Mouse (Mus musculus) midbrain, embryonic 11.5 days (tissue): Measurements from ENCODE around the gene Dph5. TPM values are rescaled to one million over a fixed set of nuclear protein-coding genes. Genes with fewer than 3 reads are reported as not detected.
A peak's percentile ranks its signal among the peaks of the same experiment; 100 is the strongest.
"Not testable (repeated sequence)": the region's sequence is repeated elsewhere in the genome, so short reads cannot be mapped to it uniquely, and the experiment has no call there.

Source experiments
- ATAC-seq: fragments of 200-750 bp; cut with Nextera tagmentation; 2 replicates; pipeline ENCODE4 v1.8.0; 2017; ENCODE audit warnings: moderate TSS enrichment, moderate library complexity; ENCODE audit not compliant: low FRiP score
- DNase-seq: peaks from one replicate; pipeline ENCODE4 v3.0.0; 2015; ENCODE audit warnings: low spot score; ENCODE audit errors: missing footprints
- H3K27ac ChIP-seq: fragments of 300-500 bp; sonication (generic); 2 replicates; pipeline ENCODE4 v1.5.1; 2014; ENCODE audit warnings: low read depth, low read length
- H3K27me3 ChIP-seq: fragments of 300-500 bp; sonication (generic); 2 replicates; pipeline ENCODE4 v1.6.1; 2014; ENCODE audit warnings: mild to moderate bottlenecking, low read length, moderate library complexity, mixed read lengths; ENCODE audit not compliant: control insufficient read depth, insufficient read depth
- H3K36me3 ChIP-seq: fragments of 300-500 bp; sonication (generic); 2 replicates; pipeline ENCODE4 v1.6.1; 2014; ENCODE audit warnings: mild to moderate bottlenecking, low read length, moderate library complexity, mixed read lengths; ENCODE audit not compliant: control insufficient read depth, insufficient read depth
- H3K4me1 ChIP-seq: fragments of 300-500 bp; sonication (generic); 2 replicates; pipeline ENCODE4 v1.6.1; 2014; ENCODE audit warnings: low read length; ENCODE audit not compliant: control insufficient read depth, insufficient read depth
- H3K4me2 ChIP-seq: fragments of 300-500 bp; sonication (generic); 2 replicates; pipeline ENCODE4 v1.6.1; 2014; ENCODE audit warnings: mild to moderate bottlenecking, moderate library complexity
- H3K4me3 ChIP-seq: fragments of 300-500 bp; sonication (generic); 2 replicates; pipeline ENCODE4 v1.5.1; 2014; ENCODE audit warnings: low read depth, low read length
- H3K9ac ChIP-seq: fragments of 300-500 bp; sonication (generic); 2 replicates; pipeline ENCODE4 v1.6.1; 2014; ENCODE audit warnings: low read length
- H3K9me3 ChIP-seq: fragments of 300-500 bp; sonication (generic); 2 replicates; pipeline ENCODE4 v1.6.1; 2016; ENCODE audit warnings: low read length; ENCODE audit not compliant: control insufficient read depth
- WGBS: fragments of 180-500 bp; shearing (Covaris S2); extraction: QIAGEN DNeasy Blood & Tissue Kit; methylation state at CpG from one replicate; pipeline ENCODE4 v1.1.7; 2014; 5-methylcytosine and 5-hydroxymethylcytosine counted together
- polyA plus RNA-seq: library from polyadenylated mRNA; unstranded; fragments of >200 nt; fragmentation: Nextera tagmentation; extraction: Ambion mirVana; gene quantifications from 2 replicates; pipeline ENCODE4 v1.2.1, GENCODE M21; 2014

The Dph5 gene
- polyA plus RNA-seq, 1 experiment from 2014 or later = 25.2 TPM

DNA sequence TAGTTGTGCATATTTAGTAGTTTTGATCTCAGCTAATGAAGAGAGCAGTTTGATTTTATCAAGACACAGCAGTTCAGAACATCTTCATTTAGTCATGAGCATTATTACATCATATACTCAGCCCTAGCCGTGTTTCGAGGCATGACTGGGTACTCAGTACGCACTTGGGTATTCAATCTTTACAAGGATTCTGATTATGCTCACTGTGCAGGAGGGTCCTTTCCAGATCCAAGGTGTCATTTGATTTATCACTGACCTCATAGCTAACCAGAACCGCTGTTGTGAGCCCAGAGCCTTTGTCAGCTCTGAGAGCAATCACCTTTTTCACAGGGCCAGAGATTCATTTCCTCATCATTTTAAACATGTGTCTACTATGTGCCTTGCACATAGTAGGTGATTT is 17.9 kb downstream of the Dph5 start:
- 95% methylated on average over 4 of the region's 4 CpGs for WGBS
- Histone ChIP-seq H3K9ac (no peak overlapping the region), H3K36me3 (0 out of 2 replicates have a peak, but pooled peaks cover 2% of the 10 kb centered on the region), H3K27me3 (no peaks in the 10 kb centered on the region), H3K4me1 (no peaks in the 10 kb centered on the region), H3K9me3 (no peaks in the 10 kb centered on the region), H3K4me2 (no peak overlapping the region), H3K4me3 (no peak overlapping the region), H3K27ac (no peak overlapping the region)
- DNase-seq (no peak), ATAC-seq (no peak)

DNA sequence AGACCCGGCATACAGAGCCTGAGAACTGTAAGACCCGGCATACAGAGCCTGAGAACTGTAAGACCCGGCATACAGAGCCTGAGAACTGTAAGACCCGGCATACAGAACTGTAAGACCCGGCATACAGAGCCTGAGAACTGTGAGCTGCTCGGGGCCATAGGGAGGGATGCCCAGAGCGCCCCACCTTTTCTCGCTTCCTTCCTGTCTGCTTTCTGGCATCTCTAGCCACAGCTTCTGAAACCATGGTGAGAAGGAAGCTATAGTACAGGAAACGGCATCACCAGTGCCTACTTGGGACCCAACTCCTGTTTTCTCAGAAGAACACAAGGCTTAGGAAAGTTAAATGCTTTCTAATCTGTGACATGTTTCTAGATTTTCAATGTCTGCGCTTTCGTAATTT is 19.8 kb downstream of the Dph5 start:
- H3K27ac ChIP-seq, DNase-seq, H3K4me1 ChIP-seq: not testable (repeated sequence)

DNA sequence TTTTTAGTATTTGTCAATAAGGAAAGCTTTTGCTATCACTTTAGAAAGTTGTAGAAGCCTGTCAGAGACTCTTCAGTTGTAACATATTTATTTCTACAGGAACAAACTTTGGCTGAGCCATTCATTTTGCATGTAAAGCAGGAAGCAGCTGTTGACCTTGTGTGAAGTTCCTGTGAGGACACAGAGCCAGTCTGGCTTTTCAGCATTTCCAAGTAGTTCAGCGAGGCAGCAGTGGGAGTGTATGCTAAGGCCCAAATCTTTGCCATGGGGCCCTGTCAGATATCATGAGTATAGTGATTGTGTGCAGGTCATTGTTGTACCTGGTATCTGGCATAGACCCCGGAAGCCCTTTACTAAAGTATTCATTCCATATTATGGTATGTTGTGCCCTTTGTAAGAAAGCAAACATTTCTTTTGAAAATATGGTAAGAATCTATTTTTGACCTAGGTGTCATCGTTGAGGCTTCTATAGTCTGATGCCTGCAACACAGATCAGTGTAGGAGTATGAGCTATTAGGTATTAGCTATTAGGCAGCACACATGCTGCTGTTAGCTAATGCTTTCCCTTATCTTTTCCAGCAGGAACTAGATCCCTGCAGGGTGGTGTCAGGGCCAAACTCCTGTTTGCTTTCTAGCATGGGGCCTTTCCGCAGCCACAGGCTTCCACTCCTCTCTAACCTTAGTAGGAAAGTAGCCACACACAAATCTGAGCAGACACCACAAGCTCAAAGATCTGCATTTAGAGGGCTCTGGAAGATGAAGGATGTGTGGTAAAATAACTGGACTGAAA is 37.0 kb downstream of the Dph5 start:
- DNase-seq = peak; percentile 54
- 88% methylated on average over 4 of the region's 4 CpGs for WGBS
- Histone ChIP-seq H3K4me1 (no peaks in the 10 kb centered on the region), H3K4me2 (no peak overlapping the region), H3K4me3 (no peak overlapping the region), H3K9ac (no peak overlapping the region), H3K36me3 (no peaks in the 10 kb centered on the region; the same call in 1 of the 2 replicates), H3K9me3 (no peaks in the 10 kb centered on the region), H3K27ac (no peak overlapping the region), H3K27me3 (no peaks in the 10 kb centered on the region)
- ATAC-seq = no peak

More for the DNA sequence above, 19.8 kb downstream of the Dph5 start:
- ATAC-seq, H3K4me2 ChIP-seq, H3K27me3 ChIP-seq, H3K4me3 ChIP-seq, H3K9me3 ChIP-seq, H3K36me3 ChIP-seq, H3K9ac ChIP-seq: not testable (repeated sequence)
- WGBS = 99% methylated on average over 10 of the region's 11 CpGs

DNA sequence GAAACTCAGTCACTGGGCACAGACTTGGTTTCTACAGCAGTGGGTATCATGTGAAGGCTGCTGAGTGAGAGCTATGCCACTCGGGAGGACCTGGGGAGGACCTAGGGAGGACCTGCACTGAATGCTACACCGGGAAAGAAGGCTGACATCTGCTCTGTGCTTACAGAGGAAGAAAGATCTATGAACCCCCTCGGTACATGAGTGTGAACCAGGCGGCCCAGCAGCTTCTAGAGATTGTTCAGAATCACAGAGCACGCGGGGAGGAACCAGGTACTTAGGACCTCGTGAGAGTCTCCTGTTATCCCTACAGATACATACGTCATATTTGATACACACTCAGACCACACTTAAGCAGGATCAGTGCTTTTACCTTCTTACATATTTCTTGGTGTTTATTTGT is 38.9 kb downstream of the Dph5 start:
- Histone ChIP-seq H3K36me3 (no peaks in the 10 kb centered on the region; the same call in 1 of the 2 replicates), H3K4me2 (no peak overlapping the region), H3K27ac (no peak overlapping the region), H3K4me1 (no peaks in the 10 kb centered on the region), H3K9ac (no peak overlapping the region), H3K4me3 (no peak overlapping the region), H3K27me3 (no peaks in the 10 kb centered on the region), H3K9me3 (no peaks in the 10 kb centered on the region)
- 92% methylated on average over 8 of the region's 8 CpGs for WGBS
- DNase-seq = peak; percentile 14
- ATAC-seq = no peak

DNA sequence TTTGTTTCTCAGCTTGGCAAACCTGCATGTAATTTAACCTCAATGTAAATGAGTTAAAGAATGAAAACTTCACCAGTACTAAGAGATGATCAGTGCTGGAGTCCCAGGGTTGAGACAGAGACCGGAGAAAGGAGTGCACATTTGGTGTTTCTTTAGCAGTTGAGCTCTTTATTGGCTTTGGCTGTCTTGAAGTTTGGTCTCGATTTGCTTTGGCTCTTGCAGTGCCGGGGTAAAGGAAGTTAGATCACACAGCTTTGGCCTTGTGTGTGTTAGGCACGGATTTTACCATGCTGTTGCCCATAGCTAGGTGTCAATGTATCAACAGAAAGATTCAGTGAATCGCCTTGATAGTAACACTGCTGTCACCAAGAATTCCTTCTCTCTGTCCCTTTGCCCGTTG is 44.1 kb downstream of the Dph5 start:
- Histone ChIP-seq H3K36me3 (no peaks in the 10 kb centered on the region; the same call in 1 of the 2 replicates), H3K9me3 (no peaks in the 10 kb centered on the region), H3K4me2 (no peak overlapping the region), H3K4me3 (no peak overlapping the region), H3K4me1 (no peaks in the 10 kb centered on the region), H3K27me3 (no peaks in the 10 kb centered on the region), H3K27ac (no peak overlapping the region), H3K9ac (no peak overlapping the region)
- DNase-seq (peak; percentile 17), ATAC-seq (no peak)
- WGBS = 91% methylated on average over 6 of the region's 6 CpGs

DNA sequence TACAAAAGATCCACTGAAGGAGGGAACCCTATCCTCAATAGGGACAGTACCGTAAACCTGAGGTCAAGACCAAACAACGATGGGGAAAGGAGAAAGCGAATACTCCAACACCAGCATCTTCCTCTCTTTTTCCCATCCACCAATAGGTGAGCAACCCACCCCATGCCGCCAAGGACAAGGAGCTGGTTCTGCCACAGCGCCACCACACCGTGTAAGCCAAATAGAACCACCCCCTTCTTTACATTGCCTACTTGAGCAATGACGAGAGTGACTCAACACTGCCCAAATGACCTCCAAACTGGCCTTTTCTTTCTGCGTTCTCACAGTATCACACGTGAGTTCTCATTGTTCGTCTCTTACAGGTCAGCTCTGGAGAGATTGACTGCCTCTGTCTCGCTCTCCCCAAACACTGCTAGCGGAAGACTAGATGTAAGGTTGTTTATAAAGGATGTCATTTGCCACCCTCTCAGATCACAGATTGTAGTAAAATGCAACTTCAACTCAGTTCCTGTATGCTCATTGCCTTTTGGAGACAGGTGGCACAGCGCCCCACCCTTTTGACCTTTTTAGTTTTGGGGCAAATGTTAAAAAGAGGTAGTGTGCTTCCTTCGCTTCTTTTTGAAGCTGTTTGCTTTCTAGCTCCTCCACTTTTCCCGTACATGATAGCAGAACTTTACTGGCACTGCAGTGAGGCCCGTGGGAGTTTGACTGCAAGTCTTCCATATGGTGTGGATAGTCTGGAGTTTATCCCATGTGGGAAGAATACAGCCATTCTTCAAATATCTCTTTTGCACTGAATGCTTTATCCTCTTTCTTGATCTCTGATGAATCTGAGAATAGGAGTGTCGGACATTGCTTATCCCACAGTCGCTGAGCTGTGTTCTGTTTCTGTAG is 45.9 kb downstream of the Dph5 start:
- H3K4me1 ChIP-seq = no peaks in the 10 kb centered on the region
- no peak overlapping the region for H3K4me3 ChIP-seq
- H3K27me3 ChIP-seq = no peaks in the 10 kb centered on the region
- 90% methylated on average over 18 of the region's 18 CpGs for WGBS
- no peak overlapping the region for H3K9ac ChIP-seq
- peak; percentile 66 for DNase-seq
- no peak for ATAC-seq
- no peak overlapping the region for H3K27ac ChIP-seq
- no peaks in the 10 kb centered on the region for H3K9me3 ChIP-seq
- H3K4me2 ChIP-seq = no peak overlapping the region
- no peaks in the 10 kb centered on the region; the same call in 1 of the 2 replicates for H3K36me3 ChIP-seq

DNA sequence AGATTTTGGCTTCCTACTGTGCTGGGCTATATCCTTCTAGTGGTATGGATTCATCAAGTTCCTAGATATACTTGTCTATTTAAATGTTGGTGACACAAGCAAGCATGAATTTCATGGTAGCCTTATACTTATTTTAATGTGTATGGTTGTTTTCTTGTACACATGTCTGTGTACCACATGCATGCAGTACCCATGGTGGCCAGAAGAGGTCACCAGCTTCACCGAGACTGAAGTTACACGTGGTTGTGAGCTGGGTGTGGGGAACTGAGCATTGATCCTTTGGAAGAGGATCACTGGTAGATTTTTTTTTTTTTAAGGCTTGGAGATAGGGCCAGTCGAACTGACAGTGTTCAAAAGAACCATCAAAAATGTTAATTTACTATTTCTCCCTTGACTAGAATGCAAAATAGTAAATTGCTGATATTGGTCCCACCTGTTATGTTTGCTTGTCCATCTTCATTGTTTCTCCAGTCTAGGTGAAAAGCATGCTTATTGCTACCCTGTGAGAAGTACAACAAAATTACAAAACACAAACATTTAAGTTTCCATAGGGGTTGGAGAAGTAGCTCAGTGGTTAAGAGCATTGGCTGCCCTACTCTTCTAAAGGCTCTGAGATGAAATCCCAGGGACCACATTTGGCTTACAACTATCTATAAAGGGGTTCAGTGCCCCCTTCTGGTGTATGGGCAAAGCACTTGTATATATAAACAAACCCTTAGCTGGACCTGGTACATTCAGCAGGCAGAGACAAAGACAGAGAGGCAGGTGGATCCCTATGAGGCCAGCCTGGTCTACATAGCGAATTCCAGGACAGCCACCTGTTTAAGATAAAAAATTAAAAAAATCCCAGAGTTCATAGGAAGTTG is 49.3 kb downstream of the Dph5 start:
- H3K27me3 ChIP-seq = no peaks in the 10 kb centered on the region
- WGBS = 60% methylated on average over 4 of the region's 4 CpGs
- DNase-seq = peak; percentile 88
- H3K27ac ChIP-seq = no peak overlapping the region
- no peak overlapping the region for H3K9ac ChIP-seq
- ATAC-seq = peak; percentile 40; the same call in 1 of the 2 replicates
- no peaks in the 10 kb centered on the region for H3K36me3 ChIP-seq
- no peak overlapping the region for H3K4me2 ChIP-seq
- H3K4me1 ChIP-seq = no peaks in the 10 kb centered on the region
- no peak overlapping the region for H3K4me3 ChIP-seq
- no peaks in the 10 kb centered on the region for H3K9me3 ChIP-seq

DNA sequence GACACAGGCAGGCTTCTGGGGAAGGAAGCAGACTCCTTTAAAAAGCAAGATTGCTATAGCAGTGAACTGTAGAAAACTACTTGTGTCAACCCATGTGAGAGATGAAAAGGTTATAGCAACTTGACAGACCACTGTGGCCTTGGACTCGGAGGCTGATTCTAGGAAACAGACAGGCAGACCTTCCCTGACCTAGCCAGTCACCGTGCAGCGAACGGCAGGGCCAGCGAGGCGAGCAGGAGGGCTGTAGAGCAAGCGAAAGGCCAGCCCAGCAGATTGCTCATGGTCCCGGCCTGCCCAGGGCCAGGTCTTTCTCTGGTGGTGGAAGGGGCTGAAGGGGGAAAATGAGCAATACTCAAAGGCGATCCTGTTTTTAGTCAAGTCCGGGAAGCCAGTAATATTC is 50.2 kb downstream of the Dph5 start:
- Histone ChIP-seq H3K4me3 (no peak overlapping the region), H3K4me1 (no peaks in the 10 kb centered on the region), H3K27me3 (no peaks in the 10 kb centered on the region), H3K9me3 (no peaks in the 10 kb centered on the region), H3K9ac (no peak overlapping the region), H3K36me3 (no peaks in the 10 kb centered on the region), H3K27ac (no peak overlapping the region), H3K4me2 (no peak overlapping the region)
- no peak for ATAC-seq
- WGBS = 88% methylated on average over 10 of the region's 10 CpGs
- DNase-seq = peak; percentile 39
